Mouse (Mus musculus) right cerebral cortex, adult 18-20 months (tissue): ENCODE data around the gene D3Ertd254e.
A peak's percentile ranks its signal among the peaks of the same experiment; 100 is the strongest.
"Not testable (repeated sequence)": the region's sequence is repeated elsewhere in the genome, so short reads cannot be mapped to it uniquely, and the experiment has no call there.

Source experiments
- DNase-seq: peaks from one replicate; pipeline ENCODE4 v3.0.0; 2022; ENCODE audit warnings: mixed read lengths

D3Ertd254e gene

DNA sequence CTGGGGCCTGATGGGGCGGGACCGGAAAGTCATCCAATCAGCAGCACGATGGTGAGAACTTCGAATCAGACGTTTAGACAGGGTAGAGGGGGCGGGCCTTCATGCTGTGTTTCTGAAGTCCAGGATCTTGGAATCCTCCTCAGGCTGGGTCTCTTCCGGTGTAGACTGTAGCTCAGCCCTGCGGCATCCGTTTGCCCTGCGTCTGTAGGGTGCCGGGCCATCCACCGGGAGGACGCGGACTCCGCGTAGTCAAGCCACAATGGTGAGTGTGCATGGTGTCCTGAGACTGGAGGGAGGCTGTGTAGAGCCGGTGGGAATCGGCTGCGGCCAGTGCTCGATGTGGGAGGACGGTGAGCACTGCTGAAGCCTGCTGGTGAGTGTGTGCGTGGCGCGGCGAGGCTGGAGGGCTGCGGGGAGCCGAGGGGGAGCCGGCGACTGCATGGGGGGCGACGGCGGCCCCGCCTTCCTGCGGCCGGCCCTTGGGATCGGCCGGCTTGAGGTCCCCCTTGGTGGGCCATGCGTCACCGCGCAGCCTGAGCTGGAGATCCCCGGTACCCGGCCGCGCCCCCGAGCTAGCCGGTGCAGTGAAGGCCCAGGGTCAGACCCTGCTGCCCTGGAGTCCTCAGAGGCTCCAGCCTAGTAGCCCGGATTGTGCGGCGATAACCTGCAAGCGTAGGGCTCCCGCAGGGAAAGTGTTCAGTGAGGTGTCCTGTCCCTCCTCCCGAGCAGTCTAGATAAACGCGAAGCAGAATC lies at the start of gene D3Ertd254e:
Gene D3Ertd254e, plus strand, starts transcription at position 84 of the 753 bp plus-strand sequence.
- peak; percentile 95 for DNase-seq

- DNase-seq, result no peak
Measured at GRCm38 (mm10) chr3:36116076-36116475, 34.7 kb upstream of the D3Ertd254e start.

GRCm38 (mm10) chr3:36119684-36120548 lies 30.9 kb upstream of the D3Ertd254e start:
- DNase-seq, result no peak

DNA sequence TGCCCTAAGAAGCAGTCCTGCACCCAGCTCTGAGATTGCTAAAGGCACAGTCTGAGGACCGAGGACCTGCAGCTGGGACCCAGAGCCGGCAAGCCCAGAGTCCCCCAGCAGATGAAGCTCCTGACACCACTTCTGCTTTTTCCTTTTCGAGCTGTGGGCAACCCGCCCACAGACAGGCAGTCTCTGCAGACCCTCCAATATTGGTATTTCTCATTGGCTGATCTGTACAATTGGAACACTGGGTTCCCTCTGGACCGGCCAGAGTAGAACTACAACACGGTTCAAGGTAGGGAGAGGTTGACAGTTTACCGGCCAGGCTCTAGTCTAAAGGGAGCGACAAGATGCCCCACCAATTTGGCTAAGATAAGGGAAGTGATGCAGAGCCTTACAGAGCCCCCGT lies 24.6 kb upstream of the D3Ertd254e start:
- DNase-seq, result not testable (repeated sequence)

DNA sequence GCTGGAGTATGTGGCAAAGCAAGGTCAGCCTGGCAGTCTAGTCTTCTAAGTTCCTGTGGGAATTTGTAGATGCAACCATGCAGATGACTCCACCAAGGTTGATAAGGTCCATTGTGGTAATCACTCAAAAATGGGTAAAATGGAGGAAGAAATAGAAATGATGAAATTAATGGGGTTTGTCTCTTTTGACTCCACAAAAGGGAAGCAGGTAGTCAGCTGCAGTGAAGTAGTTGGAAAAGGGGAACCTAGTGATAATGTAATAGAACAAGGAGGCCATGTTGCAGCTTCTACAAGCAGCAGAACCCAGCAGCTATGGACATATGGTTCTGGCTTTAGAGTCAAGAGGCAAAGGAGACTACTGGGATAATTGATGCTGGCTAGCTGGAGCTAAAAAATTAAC lies 14.7 kb upstream of the D3Ertd254e start:
- DNase-seq, result no peak

DNA sequence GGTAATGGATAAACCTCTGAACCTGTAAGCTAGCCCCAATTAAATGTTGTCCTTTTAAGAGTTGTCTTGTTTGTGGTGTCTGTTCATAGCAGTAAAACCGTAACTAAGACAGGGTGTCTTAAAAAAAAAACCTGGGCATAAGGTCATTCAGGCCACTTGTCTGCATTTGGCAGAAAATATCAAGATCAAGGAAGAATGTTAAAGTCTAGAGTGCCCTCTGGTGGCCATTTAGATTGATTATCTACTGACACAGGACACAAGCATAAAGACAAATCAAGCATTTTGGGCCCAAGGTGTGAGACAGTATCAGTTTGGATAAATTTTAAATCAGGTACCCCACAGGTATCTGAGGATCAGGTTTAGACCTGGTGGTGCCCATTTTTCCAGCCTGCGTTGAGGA lies 13.3 kb upstream of the D3Ertd254e start:
- DNase-seq, result no peak

- no peak for DNase-seq
Measured at GRCm38 (mm10) chr3:36138171-36138660, 12.6 kb upstream of the D3Ertd254e start.

DNA sequence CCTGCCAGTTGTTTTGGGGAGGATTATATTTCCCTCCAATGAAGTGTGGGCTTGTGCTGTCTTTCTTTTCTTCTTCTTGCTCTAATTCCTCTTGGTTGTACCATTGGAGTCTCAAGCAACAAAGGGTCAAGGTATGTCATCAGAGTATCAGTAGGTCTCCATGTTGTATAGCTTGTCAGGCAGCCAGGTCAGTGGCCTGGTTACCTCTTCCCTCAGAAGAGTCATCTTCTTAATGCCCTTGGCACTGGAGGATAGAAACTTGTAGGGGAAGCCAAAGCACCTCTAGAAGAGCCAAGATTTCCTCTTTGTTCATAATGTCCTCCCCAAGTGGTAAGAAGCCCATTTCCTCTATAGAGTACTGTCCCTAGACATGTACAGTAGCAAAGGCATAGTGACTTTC lies 11.8 kb upstream of the D3Ertd254e start:
- DNase-seq, result no peak

DNA sequence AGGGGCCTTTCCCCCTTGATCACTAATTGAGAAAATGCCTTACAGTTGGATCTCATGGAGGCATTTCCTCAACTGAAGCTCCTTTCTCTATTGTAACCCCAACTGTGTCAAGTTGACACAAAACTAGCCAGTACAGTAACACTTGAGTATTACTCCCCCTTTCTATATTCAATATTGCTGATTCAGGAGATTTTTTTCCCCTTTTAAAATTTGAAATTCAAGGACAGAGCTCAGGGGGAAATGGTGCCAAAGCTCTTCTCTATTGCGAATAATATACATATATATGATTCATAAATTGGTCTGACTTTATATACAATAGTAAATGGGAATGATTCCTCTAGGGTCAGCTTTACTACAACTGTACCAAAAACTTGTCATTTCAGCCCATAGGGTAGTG lies 282 bp upstream of the D3Ertd254e start:
- DNase-seq, result no peak

- no peak for DNase-seq
Measured at GRCm38 (mm10) chr3:36155268-36155667, 4.5 kb downstream of the D3Ertd254e start.

GRCm38 (mm10) chr3:36170670-36171210 lies 19.9 kb downstream of the D3Ertd254e start:
- DNase-seq, result no peak

DNA sequence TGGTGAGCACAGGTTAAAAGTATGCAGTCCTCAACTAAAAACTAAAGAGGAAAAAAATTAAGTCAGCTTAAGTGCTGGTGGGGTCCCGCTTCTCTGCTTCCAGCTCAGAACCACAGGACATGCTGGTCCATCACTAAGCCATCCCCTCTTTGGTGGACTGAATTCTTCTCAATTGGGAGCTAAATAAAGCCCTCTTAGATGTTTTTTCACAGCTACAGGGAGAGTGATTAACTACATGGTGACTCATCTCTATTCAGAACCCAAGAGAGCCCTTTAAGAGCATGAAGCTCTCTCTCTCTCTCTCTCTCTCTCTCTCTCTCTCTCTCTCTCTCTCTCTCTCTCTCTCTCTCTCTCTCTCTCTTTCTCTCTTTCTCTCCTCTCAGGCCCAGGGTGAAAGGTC lies 20.5 kb downstream of the D3Ertd254e start:
- no peak for DNase-seq

DNA sequence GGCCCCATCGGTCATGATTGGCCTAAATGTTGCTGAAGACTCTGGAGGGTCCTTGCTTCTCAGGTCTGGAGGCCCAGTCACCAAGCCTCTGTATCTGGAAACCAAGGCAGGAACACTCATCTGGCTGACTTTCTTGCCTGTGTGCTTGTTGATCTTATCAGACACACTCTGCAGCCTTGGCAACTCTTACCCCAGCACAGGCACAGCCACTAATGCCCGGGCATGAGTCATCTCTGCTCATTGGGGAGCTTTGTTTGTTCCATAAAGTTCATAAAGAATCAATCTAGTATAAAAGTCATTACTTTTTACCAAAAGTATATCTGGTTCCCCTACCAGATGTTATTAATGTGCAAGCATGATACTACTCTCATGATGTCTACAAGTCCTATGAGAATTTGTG lies 22.9 kb downstream of the D3Ertd254e start:
- no peak for DNase-seq

DNA sequence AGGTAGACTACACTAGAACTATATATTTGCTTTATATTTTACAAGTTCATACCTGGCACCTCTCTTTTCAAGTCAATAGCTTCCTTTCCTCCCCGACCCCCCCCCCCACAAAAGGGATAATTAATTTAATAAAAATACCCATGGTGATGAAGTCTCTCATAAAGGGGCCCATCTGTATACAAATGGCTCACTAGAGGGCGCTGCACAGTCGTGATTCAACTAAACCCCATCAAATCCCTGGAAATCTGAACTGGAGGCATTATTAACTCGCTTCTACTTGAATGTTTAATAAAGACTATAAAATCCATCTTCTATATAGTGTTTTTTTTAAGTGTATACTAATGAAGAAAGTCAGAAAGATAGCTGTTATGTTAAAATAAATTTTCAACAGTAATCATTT lies 30.7 kb downstream of the D3Ertd254e start:
- peak; percentile 51 for DNase-seq

DNA sequence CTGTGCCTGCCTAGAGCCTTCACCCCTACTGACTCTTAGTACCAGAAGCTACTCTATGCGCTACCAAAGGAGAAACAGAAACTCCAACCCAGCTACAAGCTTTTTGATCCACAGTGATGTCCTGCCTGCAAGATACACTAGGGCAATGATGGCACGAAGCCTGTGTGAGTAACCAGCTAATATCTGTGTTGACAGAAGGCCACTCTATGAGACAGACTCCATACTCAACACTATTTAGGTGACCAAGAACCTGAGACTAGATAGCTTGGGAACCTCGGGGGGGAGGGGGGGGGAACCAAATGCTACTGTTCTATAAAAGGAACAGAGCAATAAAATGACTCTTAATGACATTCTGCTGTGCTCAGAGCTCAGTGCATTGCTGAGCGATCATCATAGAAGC lies 35.7 kb downstream of the D3Ertd254e start:
- DNase-seq, result no peak

GRCm38 (mm10) chr3:36189243-36189642 lies 38.4 kb downstream of the D3Ertd254e start:
- no peak for DNase-seq

DNA sequence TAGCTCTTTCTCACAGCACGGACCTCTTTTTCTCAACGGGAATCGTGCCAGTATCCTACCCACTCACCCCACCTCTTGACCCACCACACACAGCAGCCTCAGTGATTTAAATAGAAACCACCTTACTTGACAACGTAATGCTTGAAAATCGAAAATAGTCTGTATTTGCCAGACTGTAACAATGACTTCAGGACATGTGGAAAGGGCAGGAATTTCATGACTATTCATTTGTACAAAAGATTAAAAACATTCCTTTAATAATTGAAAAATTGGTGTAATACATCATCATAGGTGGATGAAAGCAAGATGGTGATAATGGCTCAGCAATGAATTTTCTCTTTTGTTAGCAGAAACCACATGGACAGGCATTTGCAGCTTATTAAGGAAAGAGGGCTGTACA lies 50.3 kb downstream of the D3Ertd254e start:
- no peak for DNase-seq

DNA sequence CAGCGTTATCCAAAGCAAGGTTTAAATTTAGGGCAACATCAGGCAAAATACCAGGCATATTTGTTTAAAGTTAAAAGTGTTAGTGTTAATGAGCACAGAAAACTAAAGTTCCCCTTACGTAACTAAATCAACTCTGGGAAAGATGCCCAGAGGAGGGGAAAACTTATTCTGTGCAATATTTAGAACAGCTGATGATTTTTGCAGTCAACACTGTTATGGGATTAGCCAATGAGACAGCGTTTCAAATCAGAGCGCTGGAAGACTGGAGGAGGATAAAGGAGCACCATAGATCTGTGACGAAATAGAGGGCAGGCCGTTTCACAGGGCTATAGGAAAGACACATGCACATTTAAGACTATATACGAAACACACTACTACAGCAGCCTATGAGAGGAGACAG lies 52.1 kb downstream of the D3Ertd254e start:
- peak; percentile 53 for DNase-seq

GRCm38 (mm10) chr3:36207520-36208264 lies 56.9 kb downstream of the D3Ertd254e start:
- no peak for DNase-seq

- peak; percentile 59 for DNase-seq
Measured at GRCm38 (mm10) chr3:36209776-36210555, 59.1 kb downstream of the D3Ertd254e start.

GRCm38 (mm10) chr3:36210939-36211338 lies 60.1 kb downstream of the D3Ertd254e start:
- no peak for DNase-seq

DNA sequence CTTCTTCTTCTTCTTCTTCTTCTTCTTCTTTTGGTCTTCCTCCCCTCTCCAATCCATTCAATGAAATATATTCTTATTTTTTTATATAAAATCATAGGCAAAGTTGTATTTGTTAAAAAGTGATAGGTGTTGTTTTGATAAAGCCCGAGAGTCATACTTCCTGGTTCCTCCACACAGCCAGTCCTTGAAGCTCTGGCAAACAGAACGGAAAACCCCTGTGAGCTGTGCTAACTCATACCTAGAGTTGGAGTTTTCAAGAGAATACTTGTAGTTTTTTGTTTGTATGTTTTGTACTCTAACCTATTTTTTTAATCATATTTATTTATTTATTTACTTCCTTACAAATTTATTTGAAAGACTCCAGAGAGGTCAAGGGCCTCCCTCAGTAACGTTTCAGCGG lies 61.9 kb downstream of the D3Ertd254e start:
- DNase-seq, result no peak
